Comparison of ENCODE assay signal across 7 mouse cellular contexts in genomic region chr6:71632829-71633662, GRCm38 (mm10). TPM values are rescaled to one million over a fixed set of nuclear protein-coding genes. Genes with fewer than 3 reads are reported as not detected.
DNase-seq lines count a peak whose midpoint lies in the region; ATAC-seq and TF ChIP-seq lines count a peak whose summit lies in the region.

Kdm3a (minus strand) TSS chr6:71632990.

- intact Hi-C loops in left cerebral cortex, postnatal 4 days (cut with DNase I) = no loop called here

- H3K9ac ChIP-seq in intestine, postnatal 0 days (ENCODE audit: low read depth, low read length) = peak within 1 kb of the TSS; percentile 94
- peak within 1 kb of the TSS; percentile 83 for H3K9ac ChIP-seq in midbrain, embryonic 12.5 days (replicated peaks)

- peak; percentile 98 for DNase-seq in adrenal gland, postnatal 10 days
- DNase-seq in embryonic facial prominence, embryonic 10.5 days (ENCODE audit: low spot score) = peak; percentile 99
- peak; percentile 87 for DNase-seq in gonadal fat pad, adult 2 months (ENCODE audit: low read depth)
- DNase-seq in left cerebral cortex, postnatal 4 days = peak; percentile 100

- H3K4me2 ChIP-seq in intestine, postnatal 0 days (replicated peaks; ENCODE audit: low read depth) = peak within 1 kb of the TSS; percentile 73
- H3K4me2 ChIP-seq in midbrain, embryonic 12.5 days (replicated peaks) = peak within 1 kb of the TSS; percentile 71

- WGBS in embryonic facial prominence, embryonic 10.5 days = under 1% methylated on average over 63 of the region's 63 CpGs
- WGBS in intestine, postnatal 0 days = under 1% methylated on average over 63 of the region's 63 CpGs
- WGBS in midbrain, embryonic 12.5 days = under 1% methylated on average over 63 of the region's 63 CpGs
- WGBS in small intestine, adult 2 months = under 1% methylated on average over 63 of the region's 63 CpGs

- H3K4me3 ChIP-seq in embryonic facial prominence, embryonic 10.5 days = peak within 1 kb of the TSS; percentile 91
- peak within 1 kb of the TSS; percentile 80 for H3K4me3 ChIP-seq in intestine, postnatal 0 days (ENCODE audit: low read depth, low read length)
- H3K4me3 ChIP-seq in midbrain, embryonic 12.5 days = peak within 1 kb of the TSS; percentile 79
- peak within 1 kb of the TSS; percentile 90 for H3K4me3 ChIP-seq in small intestine, adult 2 months (ENCODE audit: low read depth, low read length)

- peak; percentile 79 for TF ChIP-seq CTCF in intestine, postnatal 0 days (IDR thresholded peaks at IDR 0.05; ENCODE audit: low read depth)
- peak; percentile 53; the same call in 1 of the 2 replicates for TF ChIP-seq CTCF in small intestine, adult 2 months (IDR thresholded peaks at IDR 0.05; ENCODE audit: extremely low read depth, insufficient read length, insufficient replicate concordance, low read depth, low read length)

- TF ChIP-seq POLR2A in small intestine, adult 2 months (IDR thresholded peaks at IDR 0.05; ENCODE audit: low read depth, low read length) = peak; percentile 96

- H3K27me3 ChIP-seq in embryonic facial prominence, embryonic 10.5 days (replicated peaks; ENCODE audit: low read depth, poor library complexity, severe bottlenecking) = peaks cover 19% of the 10 kb centered on the region
- no peaks in the 10 kb centered on the region for H3K27me3 ChIP-seq in intestine, postnatal 0 days (replicated peaks; ENCODE audit: control insufficient read depth, insufficient read depth, low read length)
- H3K27me3 ChIP-seq in midbrain, embryonic 12.5 days = peaks cover 10% of the 10 kb centered on the region
- H3K27me3 ChIP-seq in small intestine, adult 2 months (ENCODE audit: control insufficient read depth, insufficient read depth, low read length) = no peaks in the 10 kb centered on the region

- peak within 1 kb of the TSS; percentile 96 for H3K27ac ChIP-seq in embryonic facial prominence, embryonic 10.5 days (replicated peaks)
- H3K27ac ChIP-seq in intestine, postnatal 0 days (ENCODE audit: low read depth, low read length) = peak within 1 kb of the TSS; percentile 98
- peak within 1 kb of the TSS; percentile 99 for H3K27ac ChIP-seq in midbrain, embryonic 12.5 days (replicated peaks)
- peak within 1 kb of the TSS; percentile 97 for H3K27ac ChIP-seq in small intestine, adult 2 months (ENCODE audit: insufficient read depth, low read depth, low read length)

- H3K4me1 ChIP-seq in embryonic facial prominence, embryonic 10.5 days = peaks cover 24% of the 10 kb centered on the region
- peaks cover 15% of the 10 kb centered on the region; the same call in 1 of the 2 replicates for H3K4me1 ChIP-seq in intestine, postnatal 0 days (replicated peaks; ENCODE audit: control insufficient read depth, insufficient read depth, low read length)
- H3K4me1 ChIP-seq in midbrain, embryonic 12.5 days = peaks cover 28% of the 10 kb centered on the region
- H3K4me1 ChIP-seq in small intestine, adult 2 months (ENCODE audit: control insufficient read depth, insufficient read depth, insufficient read length, low read length) = no peaks in the 10 kb centered on the region; the same call in 1 of the 2 replicates

- peaks cover 32% of the 10 kb centered on the region for H3K36me3 ChIP-seq in embryonic facial prominence, embryonic 10.5 days (replicated peaks)
- H3K36me3 ChIP-seq in intestine, postnatal 0 days (ENCODE audit: control insufficient read depth, insufficient read depth) = peaks cover 9% of the 10 kb centered on the region; the same call in 1 of the 2 replicates
- H3K36me3 ChIP-seq in midbrain, embryonic 12.5 days = peaks cover 10% of the 10 kb centered on the region; the same call in 1 of the 2 replicates
- H3K36me3 ChIP-seq in small intestine, adult 2 months (ENCODE audit: control insufficient read depth, insufficient read depth, low read length) = peaks cover 8% of the 10 kb centered on the region

- ATAC-seq in intestine, postnatal 0 days = peak; percentile 96
- peak; percentile 98 for ATAC-seq in midbrain, embryonic 12.5 days (ENCODE audit: low FRiP score, low read depth)

- H3K9me3 ChIP-seq in embryonic facial prominence, embryonic 10.5 days = no peaks in the 10 kb centered on the region; the same call in 1 of the 2 replicates
- H3K9me3 ChIP-seq in intestine, postnatal 0 days (ENCODE audit: control insufficient read depth) = no peaks in the 10 kb centered on the region
- H3K9me3 ChIP-seq in midbrain, embryonic 12.5 days = no peaks in the 10 kb centered on the region

RNA-seq across cellular contexts. Expression of gene Kdm3a, which starts in this region (rescaled TPM):
- total RNA-seq in adrenal gland, postnatal 10 days (2021) = 10 to 100 TPM; 38.3 to 42.9 TPM
- polyA plus RNA-seq in embryonic facial prominence, embryonic 10.5 days (2016; fragmentation: Nextera tagmentation; extraction: Ambion mirVana) = 69.5 and 80.3 TPM in 2 replicates
- polyA plus RNA-seq in gonadal fat pad, adult 2 months (2012; rRNA removed) = 21.3 TPM in 2 replicates
- polyA plus RNA-seq in intestine, postnatal 0 days (2015; fragmentation: Nextera tagmentation; extraction: Ambion mirVana) = 14.8 and 17.1 TPM in 2 replicates
- 10 to 100 TPM; 30.7 to 32.0 TPM for total RNA-seq in left cerebral cortex, postnatal 4 days (2021)
- 93.3 and 94.9 TPM in 2 replicates for polyA plus RNA-seq in midbrain, embryonic 12.5 days (2016; fragmentation: Nextera tagmentation; extraction: Ambion mirVana)
- 1.7 and 5.8 TPM in 2 replicates for polyA plus RNA-seq in small intestine, adult 2 months (2012; rRNA removed)

Comparison
In these comparisons a context has a peak if more than half of its experiments do, and no peak if none do; other contexts are left out.
1. Peak in every context shown above with its lines: DNase-seq, ATAC-seq, H3K4me3 ChIP-seq and H3K27ac ChIP-seq.